Mouse (Mus musculus): Measurements from ENCODE around the gene Ugt1a1.

DNA sequence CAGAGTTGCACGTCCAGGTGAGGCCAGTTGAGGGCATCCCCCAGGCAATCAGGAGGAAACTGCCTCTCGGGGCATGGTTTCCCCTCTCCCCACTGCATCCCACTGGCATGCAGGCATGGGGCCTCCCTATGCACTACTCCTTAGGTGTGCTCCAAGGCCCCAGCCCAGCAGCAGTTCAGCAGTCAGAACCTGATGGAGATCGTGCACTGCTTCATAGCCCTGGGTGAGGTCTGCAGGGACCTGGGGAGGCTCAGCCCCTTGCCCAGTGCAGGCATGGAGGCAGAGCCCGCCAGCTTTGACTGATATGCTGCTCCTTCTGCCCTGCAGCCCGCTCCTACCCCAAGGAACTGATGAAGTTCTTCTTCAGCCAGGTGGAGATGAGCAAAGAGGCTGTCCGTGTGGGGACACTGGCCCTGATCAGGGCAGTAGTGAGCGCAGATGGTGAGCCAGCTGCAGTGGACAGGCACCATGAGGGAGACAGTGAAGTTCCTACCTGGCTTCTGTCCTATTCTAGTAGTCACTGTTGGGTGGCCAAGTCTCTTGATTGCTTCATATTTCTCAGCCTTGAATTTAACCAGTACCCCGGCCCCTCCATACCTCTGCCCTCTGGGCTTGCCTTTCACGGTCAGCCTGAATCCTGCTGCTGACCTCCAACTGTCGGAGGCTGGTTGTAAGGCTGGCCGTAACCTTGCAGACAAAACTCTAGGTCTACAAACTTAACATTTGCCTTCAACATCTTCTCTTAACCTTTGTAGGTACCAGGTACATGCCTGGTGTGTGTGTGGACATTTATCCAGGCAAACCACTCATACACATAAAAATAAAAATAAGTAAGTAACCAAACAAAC, 23.5 kb downstream of the Ugt1a1 start:
- no peak for TF ChIP-seq POLR2A (IDR thresholded peaks at IDR 0.05; ENCODE audit: borderline replicate concordance, insufficient read depth, low read length)
- TF ChIP-seq CTCF (IDR thresholded peaks at IDR 0.05; ENCODE audit: borderline replicate concordance, insufficient read depth, low read depth, low read length) = no peak

Measured in cerebellum, adult 2 months (tissue).